Mouse (Mus musculus) forebrain, embryonic 14.5 days (tissue): ENCODE data around the gene Ptprk. TPM values are rescaled to one million over a fixed set of nuclear protein-coding genes. Genes with fewer than 3 reads are reported as not detected.

Experiments used
- ATAC-seq: fragments of 200-750 bp; cut with Nextera tagmentation; 2 replicates; pipeline ENCODE4 v1.8.0; 2017; ENCODE audit warnings: mild to moderate bottlenecking, moderate library complexity
- DNase-seq: peaks from one replicate; pipeline ENCODE4 v3.0.0-alpha.2; 2015; ENCODE audit warnings: low spot score
- H3K27ac ChIP-seq: fragments of 300-500 bp; sonication (generic); 2 replicates; pipeline ENCODE4 v1.5.1; 2014; ENCODE audit warnings: low read depth, mild to moderate bottlenecking, control low read depth, low read length, moderate library complexity
- H3K27me3 ChIP-seq: fragments of 300-500 bp; sonication (generic); replicated peaks from 2 replicates; pipeline ENCODE4 v1.6.1; 2014; ENCODE audit warnings: low read length, control low read depth, mixed read lengths; ENCODE audit not compliant: control insufficient read depth, insufficient read depth
- H3K36me3 ChIP-seq: fragments of 300-500 bp; sonication (generic); 2 replicates; pipeline ENCODE4 v1.6.1; 2014; ENCODE audit warnings: low read length, control low read depth; ENCODE audit not compliant: control insufficient read depth, insufficient read depth
- H3K4me1 ChIP-seq: fragments of 300-500 bp; sonication (generic); 2 replicates; pipeline ENCODE4 v1.6.1; 2014; ENCODE audit warnings: antibody characterized with exemption, low read length, control low read depth; ENCODE audit not compliant: control insufficient read depth, insufficient read depth
- H3K4me2 ChIP-seq: fragments of 300-500 bp; sonication (generic); 2 replicates; pipeline ENCODE4 v1.6.1; 2014; ENCODE audit warnings: mild to moderate bottlenecking, control low read depth, low read length
- H3K4me3 ChIP-seq: fragments of 300-500 bp; sonication (generic); 2 replicates; pipeline ENCODE4 v1.5.1; 2014; ENCODE audit warnings: low read depth, low read length, control low read depth
- H3K9ac ChIP-seq: fragments of 300-500 bp; sonication (generic); 2 replicates; pipeline ENCODE4 v1.6.1; 2014; ENCODE audit warnings: mild to moderate bottlenecking, low read length, control low read depth, moderate library complexity
- H3K9me3 ChIP-seq: fragments of 300-500 bp; sonication (generic); replicated peaks from 2 replicates; pipeline ENCODE4 v1.6.1; 2016; ENCODE audit warnings: low read length, control low read depth, mixed read lengths; ENCODE audit not compliant: control insufficient read depth
- WGBS: fragments of 180-500 bp; shearing (Covaris S2); extraction: QIAGEN DNeasy Blood & Tissue Kit; methylation state at CpG from one replicate; pipeline ENCODE4 v1.1.7; 2014; 5-methylcytosine and 5-hydroxymethylcytosine counted together
- polyA plus RNA-seq: library from polyadenylated mRNA; unstranded; fragments of >200 nt; fragmentation: Nextera tagmentation; extraction: Ambion mirVana; gene quantifications from 2 replicates; pipeline ENCODE4 v1.2.1, GENCODE M21; 2014

Ptprk gene
- polyA plus RNA-seq, 1 experiment from 2014 or later = 14.7 TPM

GRCm38 (mm10) chr10:28518297-28518696 lies 443.7 kb downstream of the Ptprk start:
- H3K4me2 ChIP-seq = no peak overlapping the region
- WGBS = 86% methylated on average over 3 of the region's 3 CpGs
- ATAC-seq = no peak

GRCm38 (mm10) chr10:28519861-28520260 lies 445.2 kb downstream of the Ptprk start:
- H3K27me3 ChIP-seq = no peaks in the 10 kb centered on the region
- DNase-seq (no peak), ATAC-seq (no peak)
- H3K4me2 ChIP-seq = no peak overlapping the region
- no peak overlapping the region for H3K9ac ChIP-seq
- H3K4me1 ChIP-seq = no peaks in the 10 kb centered on the region
- no peaks in the 10 kb centered on the region for H3K9me3 ChIP-seq
- H3K4me3 ChIP-seq = no peak overlapping the region
- 77% methylated on average over 1 of the region's 1 CpGs for WGBS
- no peaks in the 10 kb centered on the region for H3K36me3 ChIP-seq
- no peak overlapping the region for H3K27ac ChIP-seq

More at GRCm38 (mm10) chr10:28518297-28518696, 443.7 kb downstream of the Ptprk start:
- no peak overlapping the region for H3K27ac ChIP-seq
- DNase-seq = no peak
- H3K4me1 ChIP-seq = no peaks in the 10 kb centered on the region
- no peaks in the 10 kb centered on the region for H3K27me3 ChIP-seq
- H3K36me3 ChIP-seq = no peaks in the 10 kb centered on the region
- no peaks in the 10 kb centered on the region for H3K9me3 ChIP-seq
- no peak overlapping the region for H3K9ac ChIP-seq
- H3K4me3 ChIP-seq = no peak overlapping the region

- WGBS = 84% methylated on average over 14 of the region's 14 CpGs
- ATAC-seq = no peak
- Histone ChIP-seq H3K36me3 (no peaks in the 10 kb centered on the region), H3K9ac (no peak overlapping the region), H3K9me3 (no peaks in the 10 kb centered on the region), H3K27ac (no peak overlapping the region), H3K27me3 (no peaks in the 10 kb centered on the region), H3K4me2 (no peak overlapping the region), H3K4me3 (no peak overlapping the region), H3K4me1 (no peaks in the 10 kb centered on the region)
- peak; percentile 16 for DNase-seq
Measured at GRCm38 (mm10) chr10:28523992-28524735, 449.5 kb downstream of the Ptprk start.

GRCm38 (mm10) chr10:28540595-28540994 lies 466.0 kb downstream of the Ptprk start:
- Histone ChIP-seq H3K9me3 (no peaks in the 10 kb centered on the region), H3K27me3 (no peaks in the 10 kb centered on the region), H3K27ac (no peak overlapping the region), H3K4me1 (no peaks in the 10 kb centered on the region), H3K36me3 (no peaks in the 10 kb centered on the region), H3K9ac (no peak overlapping the region), H3K4me3 (no peak overlapping the region), H3K4me2 (no peak overlapping the region)
- ATAC-seq (no peak), DNase-seq (no peak)
- WGBS = 87% methylated on average over 4 of the region's 4 CpGs

- DNase-seq = no peak
- H3K27me3 ChIP-seq = no peaks in the 10 kb centered on the region
- no peak overlapping the region for H3K27ac ChIP-seq
- H3K9me3 ChIP-seq = no peaks in the 10 kb centered on the region
- H3K4me2 ChIP-seq = no peak overlapping the region
- H3K4me3 ChIP-seq = no peak overlapping the region
- no peaks in the 10 kb centered on the region for H3K36me3 ChIP-seq
- no peak for ATAC-seq
- no peak overlapping the region for H3K9ac ChIP-seq
- WGBS = 95% methylated on average over 1 of the region's 1 CpGs
- no peaks in the 10 kb centered on the region for H3K4me1 ChIP-seq
Measured at GRCm38 (mm10) chr10:28542754-28543153, 468.1 kb downstream of the Ptprk start.

- H3K9ac ChIP-seq = no peak overlapping the region
- no peaks in the 10 kb centered on the region for H3K9me3 ChIP-seq
- H3K4me2 ChIP-seq = no peak overlapping the region
- 11% methylated on average over 4 of the region's 4 CpGs for WGBS
- H3K36me3 ChIP-seq = no peaks in the 10 kb centered on the region
- ATAC-seq (no peak), DNase-seq (no peak)
- H3K4me3 ChIP-seq = no peak overlapping the region
- no peaks in the 10 kb centered on the region for H3K4me1 ChIP-seq
- no peak overlapping the region for H3K27ac ChIP-seq
- no peaks in the 10 kb centered on the region for H3K27me3 ChIP-seq
Measured at GRCm38 (mm10) chr10:28550549-28550948, 475.9 kb downstream of the Ptprk start.

- Histone ChIP-seq H3K4me2 (no peak overlapping the region), H3K9me3 (no peaks in the 10 kb centered on the region), H3K9ac (no peak overlapping the region), H3K27ac (no peak overlapping the region), H3K4me1 (no peaks in the 10 kb centered on the region), H3K27me3 (no peaks in the 10 kb centered on the region), H3K36me3 (no peaks in the 10 kb centered on the region), H3K4me3 (no peak overlapping the region)
- WGBS = 94% methylated on average over 2 of the region's 2 CpGs
- no peak for ATAC-seq
- DNase-seq = peak; percentile 18
Measured at GRCm38 (mm10) chr10:28552068-28552467, 477.4 kb downstream of the Ptprk start.

- Histone ChIP-seq H3K9me3 (no peaks in the 10 kb centered on the region), H3K27ac (no peak overlapping the region), H3K4me1 (no peaks in the 10 kb centered on the region), H3K4me2 (no peak overlapping the region), H3K4me3 (no peak overlapping the region), H3K9ac (no peak overlapping the region), H3K36me3 (no peaks in the 10 kb centered on the region), H3K27me3 (no peaks in the 10 kb centered on the region)
- 76% methylated on average over 3 of the region's 3 CpGs for WGBS
- peak; percentile 42; the same call in 1 of the 2 replicates for ATAC-seq
- DNase-seq = no peak
Measured at GRCm38 (mm10) chr10:28564110-28564674, 489.6 kb downstream of the Ptprk start.

GRCm38 (mm10) chr10:28566378-28566777 lies 491.8 kb downstream of the Ptprk start:
- Histone ChIP-seq H3K27ac (no peak overlapping the region), H3K4me2 (no peak overlapping the region), H3K9ac (no peak overlapping the region), H3K36me3 (no peaks in the 10 kb centered on the region), H3K9me3 (no peaks in the 10 kb centered on the region), H3K27me3 (no peaks in the 10 kb centered on the region), H3K4me1 (no peaks in the 10 kb centered on the region), H3K4me3 (no peak overlapping the region)
- ATAC-seq (no peak), DNase-seq (no peak)
- 89% methylated on average over 4 of the region's 4 CpGs for WGBS
